Mouse (Mus musculus) gastrocnemius, postnatal 4 days (tissue): ENCODE measurements around the gene Cpb1. TPM values are rescaled to one million over a fixed set of nuclear protein-coding genes. Genes with fewer than 3 reads are reported as not detected.

Experiments used
- microRNA-seq: library from miRNA; unstranded; fragments of <30 nt; microRNA quantifications from one replicate; pipeline ENCODE4 v1.2.0, GENCODE M21; 2021
- total RNA-seq, 2 experiments: library from RNA; stranded (reverse); gene quantifications; 2 replicates each; pipeline ENCODE4 v1.2.3; 2021

The Cpb1 gene
- total RNA-seq, 2 experiments from 2014 or later: 0.21 to 0.22 TPM

Small RNAs within 50 kb of the gene (microRNA-seq; reads per million reads assigned to microRNA genes)
- 4.9 reads per million, percentile 17 among the genes with 10 or more reads in this experiment for gene Mir7007

Other genes starting within 250 kb of the Cpb1 start
- 1 to 10 TPM; 6.5 to 7.8 TPM for gene Hps3, start 240.4 kb downstream of the Cpb1 start, total RNA-seq
- gene Hltf, start 217.9 kb downstream of the Cpb1 start, total RNA-seq: 10 to 100 TPM in 1 of 2 experiments, 1 to 10 TPM in 1; 9.3 to 12.0 TPM
- 100 to 1,000 TPM; 116 to 133 TPM for gene Gyg, start 120.4 kb downstream of the Cpb1 start, total RNA-seq
- 10 to 100 TPM; 51.9 to 65.7 TPM for gene Cpa3, start 33.6 kb downstream of the Cpb1 start, total RNA-seq
- gene Agtr1b, start 91.4 kb upstream of the Cpb1 start, total RNA-seq: under 1 TPM; 0.57 to 0.81 TPM